Mouse (Mus musculus) CH12.LX (cell line): ENCODE results near the gene Arhgap31. TPM values are rescaled to one million over a fixed set of nuclear protein-coding genes. Genes with fewer than 3 reads are reported as not detected.

Source experiments
- DNase-seq: peaks from one replicate; pipeline ENCODE4 v3.0.0-alpha.2; 2013; ENCODE audit errors: extremely low read depth
- H3K27ac ChIP-seq: 2 replicates; pipeline ENCODE4 v1.5.1; 2012; ENCODE audit warnings: low read depth, mild to moderate bottlenecking, control low read depth, moderate library complexity; ENCODE audit not compliant: insufficient read depth
- H3K27me3 ChIP-seq: replicated peaks from 2 replicates; pipeline ENCODE3; 2012; ENCODE audit warnings: inconsistent platforms
- H3K36me3 ChIP-seq, 2 experiments: replicated peaks in 1 of 2; 2 replicates each; pipeline versions ENCODE3 to v1.6.1; 2012; ENCODE audit warnings: inconsistent platforms in 1 of 2, low read length in 1 of 2, mild to moderate bottlenecking in 1 of 2, mixed read lengths in 1 of 2, moderate library complexity in 1 of 2; ENCODE audit not compliant: control insufficient read depth in 1 of 2, insufficient read depth in 1 of 2
- H3K4me1 ChIP-seq, 2 experiments: 2 replicates each; pipeline ENCODE4 v1.6.1; 2012; ENCODE audit warnings: inconsistent platforms in 1 of 2, moderate library complexity in 1 of 2; ENCODE audit not compliant: insufficient read depth in 2 of 2, control insufficient read depth in 1 of 2
- H3K4me2 ChIP-seq: 2 replicates; pipeline ENCODE4 v1.6.1; 2012; ENCODE audit warnings: low read depth, mild to moderate bottlenecking, control low read depth; ENCODE audit not compliant: poor library complexity, insufficient read depth, severe bottlenecking
- H3K4me3 ChIP-seq, 3 experiments: fragments of 150-350 bp in 1 of 3; sonication (generic) in 1 of 3; replicated peaks in 1 of 3; 2 replicates each; pipeline versions ENCODE3 to v1.5.1; 2011 to 2012; ENCODE audit warnings: low read depth in 2 of 3, low read length in 2 of 3, mild to moderate bottlenecking in 2 of 3, moderate library complexity in 2 of 3, control low read depth in 1 of 3, improper control_type of control experiment in 1 of 3, inconsistent platforms in 1 of 3, mixed read lengths in 1 of 3; ENCODE audit not compliant: poor library complexity in 1 of 3
- H3K79me2 ChIP-seq: replicated peaks from 2 replicates; pipeline ENCODE4 v1.6.1; 2012; ENCODE audit warnings: mild to moderate bottlenecking, moderate library complexity; ENCODE audit not compliant: control insufficient read depth, poor library complexity, insufficient read depth, severe bottlenecking; ENCODE audit errors: extremely low read depth
- H3K9ac ChIP-seq: 2 replicates; pipeline ENCODE4 v1.6.1; 2012; ENCODE audit warnings: low read depth, mild to moderate bottlenecking, control low read depth, moderate library complexity; ENCODE audit not compliant: insufficient read depth
- H3K9me3 ChIP-seq: replicated peaks from 2 replicates; pipeline ENCODE3; 2012; ENCODE audit warnings: low read length, inconsistent platforms, mixed read lengths
- BHLHE40 ChIP-seq: IDR thresholded peaks from 2 replicates; pipeline ENCODE4 v1.6.1; 2011; ENCODE audit warnings: mild to moderate bottlenecking, low read depth, low read length, improper control_type of control experiment
- CHD1 ChIP-seq: IDR thresholded peaks from 2 replicates; pipeline ENCODE4 v1.6.1; 2012; ENCODE audit warnings: low read depth, low read length, improper control_type of control experiment, inconsistent platforms
- CHD2 ChIP-seq: IDR thresholded peaks from 2 replicates; pipeline ENCODE4 v1.6.1; 2011; ENCODE audit warnings: low read length, improper control_type of control experiment
- CTCF ChIP-seq, 2 experiments: IDR thresholded peaks in 1 of 2; conservative IDR thresholded peaks in 1 of 2; 2 replicates each; pipeline ENCODE4 v1.5.1; 2011 to 2012; ENCODE audit warnings: low read depth in 2 of 2, low read length in 2 of 2, improper control_type of control experiment in 1 of 2, inconsistent platforms in 1 of 2, mild to moderate bottlenecking in 1 of 2, moderate library complexity in 1 of 2
- GABPA ChIP-seq: IDR thresholded peaks from 2 replicates; pipeline ENCODE4 v1.6.1; 2012; ENCODE audit warnings: low read depth, low read length, improper control_type of control experiment, inconsistent platforms; ENCODE audit not compliant: insufficient replicate concordance
- IRF4 ChIP-seq: IDR thresholded peaks from 2 replicates; pipeline ENCODE4 v1.6.1; 2014; ENCODE audit warnings: low read depth, mild to moderate bottlenecking, inconsistent platforms, low read length, improper control_type of control experiment
- MAX ChIP-seq: IDR thresholded peaks from 2 replicates; pipeline ENCODE4 v1.6.1; 2011; ENCODE audit warnings: low read length, improper control_type of control experiment
- MAZ ChIP-seq: IDR thresholded peaks from 2 replicates; pipeline ENCODE4 v1.6.1; 2012; ENCODE audit warnings: low read depth, mild to moderate bottlenecking, inconsistent platforms, low read length, improper control_type of control experiment, moderate library complexity
- MXI1 ChIP-seq: IDR thresholded peaks from 2 replicates; pipeline ENCODE4 v1.6.1; 2011; ENCODE audit warnings: mild to moderate bottlenecking, low read depth, low read length, improper control_type of control experiment
- POLR2A ChIP-seq: IDR thresholded peaks from 2 replicates; pipeline ENCODE4 v1.6.1; 2011; ENCODE audit warnings: low read depth, mild to moderate bottlenecking, improper control_type of control experiment, low read length
- POLR2AphosphoS2 ChIP-seq: IDR thresholded peaks from 2 replicates; pipeline ENCODE4 v1.6.1; 2011; ENCODE audit warnings: low read depth, low read length, improper control_type of control experiment
- RAD21 ChIP-seq: IDR thresholded peaks from 2 replicates; pipeline ENCODE4 v1.6.1; 2011; ENCODE audit warnings: low read depth, mild to moderate bottlenecking, low read length, improper control_type of control experiment, moderate library complexity
- SMC3 ChIP-seq: IDR thresholded peaks from 2 replicates; pipeline ENCODE4 v1.6.1; 2011; ENCODE audit warnings: low read depth, low read length, improper control_type of control experiment
- USF2 ChIP-seq: conservative IDR thresholded peaks from 2 replicates; pipeline ENCODE4 v1.6.1; 2011; ENCODE audit warnings: low read depth, low read length, improper control_type of control experiment
- ZC3H11A ChIP-seq: IDR thresholded peaks from 2 replicates; pipeline ENCODE4 v1.6.1; 2012; ENCODE audit warnings: low read depth, mild to moderate bottlenecking, inconsistent platforms, low read length, improper control_type of control experiment
- ZMIZ1 ChIP-seq: IDR thresholded peaks from 2 replicates; pipeline ENCODE4 v1.6.1; 2012; ENCODE audit warnings: low read depth, mild to moderate bottlenecking, inconsistent platforms, low read length, improper control_type of control experiment
- dilution Hi-C: fragments of 300-500 bp; cut with MboI; formaldehyde crosslinking; loops from 2 replicates; pipeline ENCODE4 v1.14.3; 2020; ENCODE audit warnings: low sequenced_read_pairs; ENCODE audit not compliant: extremely low pct_unique_long_range_greater_than_20kb, extremely low pct_ligation_motif_present
- in situ Hi-C: fragments of 300-500 bp; cut with MboI; formaldehyde crosslinking; loops from 3 replicates; pipeline ENCODE4 v1.14.3; 2019; ENCODE audit warnings: low sequenced_read_pairs, low pct_ligation_motif_present, low pct_unique_long_range_greater_than_20kb, mixed read lengths
- polyA plus RNA-seq: library from polyadenylated mRNA; unstranded; fragments of >175 nt; gene quantifications from 2 replicates; pipeline ENCODE4 v1.2.1, GENCODE M21; 2012; ENCODE audit warnings: low read depth; ENCODE audit not compliant: insufficient read length
- total RNA-seq, 2 experiments: library from RNA; depleted of rRNA; stranded (reverse); fragments of 300-350 nt in 1 of 2; fragments of >200 nt in 1 of 2; gene quantifications; 2 replicates each; pipeline ENCODE4 v1.2.3; 2012 to 2014

The Arhgap31 gene
- total and polyA plus RNA-seq, 3 experiments, result 0.15 to 2.0 (median 0.76) TPM

DNA sequence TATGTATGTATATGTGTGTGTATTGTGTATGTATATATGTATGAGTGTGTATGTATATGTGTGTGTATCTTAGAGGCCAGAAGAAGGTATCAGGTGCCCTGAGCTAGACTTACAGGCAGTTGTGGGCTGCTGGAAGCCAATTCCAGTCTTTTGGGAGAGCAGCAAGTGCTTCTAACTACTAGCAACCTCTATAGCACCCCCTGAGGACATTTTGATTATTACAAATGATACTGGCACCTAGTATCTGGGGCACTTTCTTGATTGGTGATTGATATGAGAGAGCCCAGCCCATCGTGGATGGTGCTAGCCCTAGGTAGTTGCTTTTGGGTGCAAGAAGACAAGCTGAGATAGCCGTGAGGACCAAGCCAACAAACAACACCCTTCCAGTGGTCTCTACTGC lies 90.8 kb downstream of the Arhgap31 start:
- Histone ChIP-seq H3K79me2 (no peaks in the 10 kb centered on the region), H3K36me3 (no peaks in the 10 kb centered on the region), H3K4me2 (no peak overlapping the region), H3K9me3 (no peaks in the 10 kb centered on the region), H3K27ac (no peak overlapping the region), H3K4me3 (no peak overlapping the region), H3K27me3 (no peaks in the 10 kb centered on the region), H3K9ac (no peak overlapping the region), H3K4me1 (no peaks in the 10 kb centered on the region)
- TF ChIP-seq BHLHE40 (no peak), SMC3 (0 out of 2 replicates have a peak, but pooled peaks have one; percentile 11), ZMIZ1 (no peak), RAD21 (peak; percentile 6), CTCF (conservative IDR thresholded peaks at IDR 0.05 in 1 of 2, IDR thresholded peaks at IDR 0.05 in 1 of 2; ENCODE audit: low read depth in 2 of 2, low read length in 2 of 2) (peak; percentile 50 to 58; a peak in 3 of 4 replicates)
- dilution Hi-C loops (no loop called here), in situ Hi-C loops (no loop called here)
- peak; percentile 56 for DNase-seq

DNA sequence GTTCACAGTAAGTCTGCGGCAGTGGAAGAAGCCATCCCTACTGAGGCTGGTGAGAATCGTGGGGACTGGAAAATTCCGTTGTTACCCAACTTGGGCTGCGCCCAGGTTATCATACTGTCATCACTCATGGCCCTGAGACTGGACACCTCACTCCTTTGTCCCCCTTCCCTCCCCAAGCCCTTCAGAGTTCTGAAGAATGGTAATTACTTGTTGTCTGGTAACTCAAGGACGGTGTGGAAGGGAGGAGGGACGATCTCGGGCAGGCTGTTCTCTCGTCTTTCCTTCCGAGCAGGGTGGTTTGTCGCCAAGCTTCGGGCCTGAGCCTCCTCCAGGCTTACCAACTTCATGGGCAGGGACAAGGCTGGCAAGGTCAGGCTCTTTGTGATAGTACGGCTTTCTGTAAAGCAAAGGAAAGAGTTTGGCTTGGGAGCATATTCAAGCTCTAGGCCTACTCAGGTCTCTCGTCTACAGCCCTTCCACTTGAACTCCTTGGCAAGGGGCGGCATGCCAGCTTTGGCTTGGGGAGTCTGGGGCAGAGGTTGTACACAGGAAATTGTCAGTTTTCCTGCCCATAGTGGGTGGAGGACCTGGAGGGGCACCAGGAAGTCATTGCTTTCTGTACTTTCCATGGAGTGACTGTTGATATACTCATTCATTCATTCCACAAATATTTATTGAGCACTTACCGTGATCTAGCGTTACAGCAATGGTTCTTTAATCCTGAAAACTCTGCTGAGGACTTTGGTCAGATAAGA lies 92.2 kb downstream of the Arhgap31 start:
- H3K27me3 ChIP-seq, result no peaks in the 10 kb centered on the region
- H3K4me2 ChIP-seq, result no peak overlapping the region
- TF ChIP-seq SMC3 (no peak), MXI1 (no peak), RAD21 (no peak), ZMIZ1 (no peak), GABPA (no peak), POLR2A (no peak), CHD2 (no peak), USF2 (no peak), CHD1 (no peak), POLR2AphosphoS2 (no peak)
- TF ChIP-seq, all 38 proteins: peak for 0
- H3K36me3 ChIP-seq, result no peaks in the 10 kb centered on the region
- no peaks in the 10 kb centered on the region for H3K9me3 ChIP-seq
- in situ Hi-C loops, result no loop called here
- H3K4me3 ChIP-seq, result no peak overlapping the region
- dilution Hi-C loops, result no loop called here
- no peak for DNase-seq
- H3K79me2 ChIP-seq, result no peaks in the 10 kb centered on the region
- no peaks in the 10 kb centered on the region for H3K4me1 ChIP-seq
- no peak overlapping the region for H3K9ac ChIP-seq
- no peak overlapping the region for H3K27ac ChIP-seq

DNA sequence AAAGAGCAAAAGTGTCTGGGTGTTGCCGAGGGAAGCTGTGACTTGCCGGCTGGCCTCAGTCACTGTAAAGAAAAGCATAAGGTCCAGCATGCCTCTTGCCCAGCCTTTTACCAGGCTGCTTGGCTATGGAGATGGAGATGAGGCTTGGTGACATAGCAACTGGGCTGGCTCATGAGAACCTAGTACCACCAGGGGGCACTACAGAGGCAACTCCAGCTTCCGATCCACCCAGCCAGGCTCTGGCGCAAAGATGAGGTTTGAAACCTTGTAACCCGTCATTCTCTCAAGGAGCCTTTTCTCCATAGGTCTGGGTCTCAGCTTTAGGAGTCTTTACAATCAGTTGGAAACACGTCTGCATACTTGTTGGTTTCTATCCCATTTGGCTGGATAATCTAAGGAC lies 94.0 kb downstream of the Arhgap31 start:
- Histone ChIP-seq H3K27me3 (no peaks in the 10 kb centered on the region), H3K79me2 (no peaks in the 10 kb centered on the region), H3K9me3 (peaks cover 5% of the 10 kb centered on the region), H3K4me3 (no peak overlapping the region), H3K4me2 (no peak overlapping the region), H3K9ac (no peak overlapping the region), H3K27ac (no peak overlapping the region), H3K4me1 (no peaks in the 10 kb centered on the region), H3K36me3 (peaks cover 0 to 2% of the 10 kb centered on the region in 2 experiments)
- dilution Hi-C loops (no loop called here), in situ Hi-C loops (no loop called here)
- TF ChIP-seq RAD21, result peak; percentile 74
- no peak for TF ChIP-seq MAX
- TF ChIP-seq ZC3H11A, result peak; percentile 10; the same call in 1 of the 2 replicates
- 0 out of 2 replicates have a peak, but pooled peaks have one; percentile 32 for TF ChIP-seq IRF4
- TF ChIP-seq SMC3, result peak; percentile 97
- TF ChIP-seq CTCF (conservative IDR thresholded peaks at IDR 0.05 in 1 of 2, IDR thresholded peaks at IDR 0.05 in 1 of 2; ENCODE audit: low read depth in 2 of 2, low read length in 2 of 2), result peak; percentile 89 to 95
- TF ChIP-seq MAZ, result no peak
- peak; percentile 87 for DNase-seq
